ENCODE assay signal across 17 mouse cellular contexts in the genomic region with DNA sequence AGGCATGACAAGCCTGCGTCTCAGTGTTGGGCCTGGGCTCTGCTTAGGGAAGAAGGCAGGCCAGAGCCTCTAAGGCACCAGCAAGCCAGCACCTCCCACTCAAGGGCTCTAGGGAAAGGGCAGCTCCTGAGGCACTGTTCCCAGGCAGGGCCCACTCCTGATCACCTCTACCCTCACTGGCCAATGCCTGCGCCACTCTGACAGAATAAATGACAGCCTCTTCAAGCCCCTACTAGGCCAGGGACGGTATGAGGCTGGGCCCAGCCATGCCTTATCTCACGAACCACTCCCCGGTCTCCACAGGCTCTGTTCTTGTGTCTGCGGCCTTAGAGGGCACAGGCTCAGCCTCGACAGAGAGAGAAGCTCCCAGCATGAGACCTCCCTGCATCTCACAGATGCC.
DNase-seq lines count a peak whose midpoint lies in the region; ATAC-seq and TF ChIP-seq lines count a peak whose summit lies in the region.
"Had no signal": no experiment of that assay in that cellular context is flagged by ENCODE, and none has a peak within 500 bp of the region (broad histone marks: within the 10 kb centered on the region; RNA-seq: fewer than 3 reads in every experiment).

No protein-coding gene starts in this region.

- H3K79me2 ChIP-seq in heart, adult 2 months (replicated peaks; ENCODE audit: control insufficient read depth, insufficient read depth, low read length): no peaks in the 10 kb centered on the region

- no peak for TF ChIP-seq EP300 in heart, adult 2 months (IDR thresholded peaks at IDR 0.05; ENCODE audit: insufficient read depth, low read depth, low read length)

- peaks cover 9% of the 10 kb centered on the region; the same call in 1 of the 2 replicates for H3K27me3 ChIP-seq in heart, embryonic 12.5 days (replicated peaks)
- no peaks in the 10 kb centered on the region for H3K27me3 ChIP-seq in heart, embryonic 16.5 days (ENCODE audit: control insufficient read depth, insufficient read depth, low read length)
- no peaks in the 10 kb centered on the region for H3K27me3 ChIP-seq in heart, adult 2 months (ENCODE audit: control insufficient read depth, insufficient read depth, low read length)
- no peaks in the 10 kb centered on the region for H3K27me3 ChIP-seq in limb, embryonic 10.5 days (ENCODE audit: low read depth, poor library complexity, severe bottlenecking)
- no peaks in the 10 kb centered on the region for H3K27me3 ChIP-seq in liver, embryonic 12.5 days (replicated peaks)
- H3K27me3 ChIP-seq: forebrain, embryonic 15.5 days had no signal

- no peak overlapping the region for H3K9ac ChIP-seq in heart, embryonic 12.5 days
- no peak overlapping the region for H3K9ac ChIP-seq in heart, embryonic 16.5 days (ENCODE audit: low read length)
- no peak overlapping the region for H3K9ac ChIP-seq in heart, adult 2 months (ENCODE audit: low read depth, low read length)
- H3K9ac ChIP-seq in liver, embryonic 12.5 days: no peak overlapping the region
- H3K9ac ChIP-seq: forebrain, embryonic 15.5 days; hindbrain, embryonic 14.5 days had no signal

- no peaks in the 10 kb centered on the region for H3K36me3 ChIP-seq in heart, embryonic 12.5 days
- no peaks in the 10 kb centered on the region for H3K36me3 ChIP-seq in heart, embryonic 16.5 days (ENCODE audit: control insufficient read depth, insufficient read depth)
- H3K36me3 ChIP-seq in heart, adult 2 months (ENCODE audit: control insufficient read depth, insufficient read depth, low read length): no peaks in the 10 kb centered on the region
- peaks cover 27% of the 10 kb centered on the region for H3K36me3 ChIP-seq in limb, embryonic 10.5 days
- H3K36me3 ChIP-seq in liver, embryonic 12.5 days: no peaks in the 10 kb centered on the region
- H3K36me3 ChIP-seq: forebrain, embryonic 15.5 days had no signal

- no peaks in the 10 kb centered on the region for H3K9me3 ChIP-seq in heart, embryonic 12.5 days (replicated peaks)
- H3K9me3 ChIP-seq in heart, embryonic 16.5 days (replicated peaks; ENCODE audit: control insufficient read depth, low read length): no peaks in the 10 kb centered on the region
- H3K9me3 ChIP-seq in limb, embryonic 10.5 days (replicated peaks): no peaks in the 10 kb centered on the region
- no peaks in the 10 kb centered on the region for H3K9me3 ChIP-seq in liver, embryonic 12.5 days (replicated peaks)
- H3K9me3 ChIP-seq: forebrain, embryonic 15.5 days had no signal

- no peak overlapping the region for H3K4me3 ChIP-seq in heart, embryonic 12.5 days
- H3K4me3 ChIP-seq in heart, embryonic 16.5 days (ENCODE audit: low read length): no peak overlapping the region
- no peak overlapping the region for H3K4me3 ChIP-seq in heart, adult 2 months
- H3K4me3 ChIP-seq in layer of hippocampus, adult 2 months: no peak overlapping the region
- H3K4me3 ChIP-seq in limb, embryonic 10.5 days: no peak overlapping the region
- no peak overlapping the region for H3K4me3 ChIP-seq in liver, embryonic 12.5 days
- H3K4me3 ChIP-seq: forebrain, embryonic 15.5 days had no signal

- H3K27ac ChIP-seq in heart, embryonic 12.5 days (ENCODE audit: poor library complexity, severe bottlenecking): peak overlapping the region; percentile 19
- no peak overlapping the region; the same call in 1 of the 2 replicates for H3K27ac ChIP-seq in heart, embryonic 16.5 days (ENCODE audit: low read length)
- no peak overlapping the region for H3K27ac ChIP-seq in heart, adult 2 months
- H3K27ac ChIP-seq in layer of hippocampus, adult 2 months: peak overlapping the region; percentile 28; the same call in 1 of the 2 replicates
- peak overlapping the region; percentile 6; the same call in 1 of the 2 replicates for H3K27ac ChIP-seq in limb, embryonic 10.5 days
- no peak overlapping the region for H3K27ac ChIP-seq in liver, embryonic 12.5 days
- H3K27ac ChIP-seq: forebrain, embryonic 15.5 days; hindbrain, embryonic 14.5 days had no signal

- TF ChIP-seq CTCF in heart, adult 2 months (IDR thresholded peaks at IDR 0.05): no peak
- no peak for TF ChIP-seq CTCF in layer of hippocampus, adult 2 months (conservative IDR thresholded peaks at IDR 0.05)

- intact Hi-C loops in heart, postnatal 10 days (cut with DNase I): no loop called here
- intact Hi-C loops in heart, adult 2 months (cut with DNase I): no loop called here

- peak; percentile 43; the same call in 1 of the 2 replicates for ATAC-seq in heart, embryonic 12.5 days (ENCODE audit: insufficient number of reproducible peaks, low FRiP score)
- ATAC-seq in heart, embryonic 16.5 days (replicated peaks; ENCODE audit: extremely low read depth, insufficient read depth, low FRiP score): peak; percentile 56; the same call in 1 of the 2 replicates
- ATAC-seq in liver, embryonic 12.5 days: no peak
- ATAC-seq: forebrain, embryonic 15.5 days had no signal

- TF ChIP-seq POLR2A in heart, adult 2 months (IDR thresholded peaks at IDR 0.05; ENCODE audit: insufficient read depth, low read depth, low read length): no peak

- peaks cover 21% of the 10 kb centered on the region for H3K4me1 ChIP-seq in heart, embryonic 12.5 days (replicated peaks)
- peaks cover 11% of the 10 kb centered on the region for H3K4me1 ChIP-seq in heart, embryonic 16.5 days (ENCODE audit: control insufficient read depth, insufficient read depth, low read length)
- no peaks in the 10 kb centered on the region for H3K4me1 ChIP-seq in heart, adult 2 months (ENCODE audit: control insufficient read depth, insufficient read depth, low read length)
- H3K4me1 ChIP-seq in limb, embryonic 10.5 days: peaks cover 23% of the 10 kb centered on the region
- no peaks in the 10 kb centered on the region for H3K4me1 ChIP-seq in liver, embryonic 12.5 days

- no peak overlapping the region for H3K4me2 ChIP-seq in heart, embryonic 12.5 days
- no peak overlapping the region for H3K4me2 ChIP-seq in heart, embryonic 16.5 days (ENCODE audit: low read depth, low read length)
- H3K4me2 ChIP-seq in liver, embryonic 12.5 days: no peak overlapping the region
- H3K4me2 ChIP-seq: forebrain, embryonic 15.5 days; hindbrain, embryonic 14.5 days had no signal

- WGBS in heart, embryonic 12.5 days: 17% methylated on average over 7 of the region's 7 CpGs
- whole genome bisulfite sequencing in heart, embryonic 16.5 days: 37% methylated on average over 7 of the region's 7 CpGs
- WGBS in heart, adult 2 months: 49% methylated on average over 7 of the region's 7 CpGs
- WGBS in limb, embryonic 10.5 days: 80% methylated on average over 7 of the region's 7 CpGs
- WGBS in liver, embryonic 12.5 days (ENCODE audit: insufficient replicate concordance): 37% methylated on average over 7 of the region's 7 CpGs

- no peak for DNase-seq in heart, postnatal 10 days
- DNase-seq in heart, adult 2 months: no peak
- DNase-seq in layer of hippocampus, adult 2 months (ENCODE audit: low spot score in 2 of 2): no peak
- no peak for DNase-seq in layer of hippocampus, postnatal 10 days (ENCODE audit: low spot score in 2 of 2)
- DNase-seq in limb, embryonic 10.5 days (ENCODE audit: low spot score): no peak
- DNase-seq: adrenal gland, adult 8-10 months; adrenal gland, postnatal 36 days; cerebellum, adult 2 months; cerebellum, postnatal 10 days; gastrocnemius, postnatal 36 days; heart, adult 18-20 months; kidney, adult 11 months had no signal

Comparison
In these comparisons a context has a peak if more than half of its experiments do, and no peak if none do; other contexts are left out.
1. H3K27ac ChIP-seq: peak in heart, embryonic 12.5 days (single experiment), layer of hippocampus, adult 2 months (single experiment) and limb, embryonic 10.5 days (single experiment); none in heart, embryonic 16.5 days (single experiment), heart, adult 2 months (single experiment) and liver, embryonic 12.5 days (single experiment).